Mouse (Mus musculus) megakaryocyte, embryonic 14.5 days (primary cell): ENCODE data around the gene Pcdh9. TPM values are rescaled to one million over a fixed set of nuclear protein-coding genes. Genes with fewer than 3 reads are reported as not detected.

Experiments used
- H3K27me3 ChIP-seq: replicated peaks from 2 replicates; pipeline ENCODE3; 2012; ENCODE audit warnings: inconsistent platforms
- H3K36me3 ChIP-seq: replicated peaks from 2 replicates; pipeline ENCODE3; 2012; ENCODE audit warnings: low read length, inconsistent platforms, mixed read lengths
- H3K4me1 ChIP-seq: 2 replicates; pipeline ENCODE4 v1.6.1; 2012; ENCODE audit warnings: inconsistent platforms
- H3K4me3 ChIP-seq: replicated peaks from 2 replicates; pipeline ENCODE3; 2012; ENCODE audit warnings: moderate library complexity, mild to moderate bottlenecking, inconsistent platforms
- H3K9me3 ChIP-seq: 2 replicates; pipeline ENCODE4 v1.6.1; 2012; ENCODE audit warnings: inconsistent platforms
- FLI1 ChIP-seq: IDR thresholded peaks from 2 replicates; pipeline ENCODE4 v1.6.1; 2012; ENCODE audit warnings: low read length, inconsistent platforms, mixed read lengths
- GATA1 ChIP-seq: IDR thresholded peaks from 3 replicates; pipeline ENCODE4 v1.6.1; 2012; ENCODE audit warnings: mixed read lengths, low read length, inconsistent platforms, borderline replicate concordance
- polyA plus RNA-seq: library from polyadenylated mRNA; stranded (reverse); fragments of >175 nt; gene quantifications from 2 replicates; pipeline ENCODE4 v1.2.3, GENCODE M21; 2012; ENCODE audit warnings: low replicate concordance; ENCODE audit not compliant: insufficient read depth

The Pcdh9 gene
- polyA plus RNA-seq, 1 experiment, result not detected

GRCm38 (mm10) chr14:93416752-93417151 is 473.7 kb downstream of the Pcdh9 start:
- H3K4me3 ChIP-seq, result no peak overlapping the region
- no peaks in the 10 kb centered on the region for H3K9me3 ChIP-seq
- no peaks in the 10 kb centered on the region for H3K27me3 ChIP-seq
- no peak for TF ChIP-seq GATA1
- H3K4me1 ChIP-seq, result no peaks in the 10 kb centered on the region
- no peaks in the 10 kb centered on the region for H3K36me3 ChIP-seq

- H3K4me1 ChIP-seq, result no peaks in the 10 kb centered on the region
- no peaks in the 10 kb centered on the region for H3K36me3 ChIP-seq
- H3K4me3 ChIP-seq, result no peak overlapping the region
- TF ChIP-seq GATA1 (no peak), FLI1 (no peak)
- H3K27me3 ChIP-seq, result no peaks in the 10 kb centered on the region
- no peaks in the 10 kb centered on the region for H3K9me3 ChIP-seq
Measured at GRCm38 (mm10) chr14:93415496-93415895, 475.0 kb downstream of the Pcdh9 start.

DNA sequence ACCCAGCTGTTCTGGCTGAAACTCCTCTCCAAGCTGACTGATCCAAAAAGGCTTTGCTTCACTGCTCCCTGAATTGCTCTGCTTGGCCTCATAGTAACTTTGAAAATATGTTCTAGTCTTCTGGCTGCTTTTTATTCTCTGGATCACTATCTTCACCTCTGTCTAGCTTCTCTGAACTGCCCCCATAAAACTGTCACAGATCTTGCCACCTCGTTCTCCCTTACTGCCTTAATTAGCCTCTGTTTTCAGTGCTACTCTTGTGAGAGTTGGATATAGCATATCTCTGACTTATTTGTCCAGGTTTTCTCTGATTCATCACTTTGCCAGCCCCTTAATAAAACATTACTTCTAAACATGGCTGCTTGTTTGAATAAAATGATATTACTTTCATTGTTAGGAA is 481.2 kb downstream of the Pcdh9 start:
- no peaks in the 10 kb centered on the region for H3K36me3 ChIP-seq
- H3K4me3 ChIP-seq, result no peak overlapping the region
- no peaks in the 10 kb centered on the region for H3K4me1 ChIP-seq
- no peaks in the 10 kb centered on the region for H3K27me3 ChIP-seq
- H3K9me3 ChIP-seq, result no peaks in the 10 kb centered on the region
- TF ChIP-seq GATA1, result no peak
- no peak for TF ChIP-seq FLI1

DNA sequence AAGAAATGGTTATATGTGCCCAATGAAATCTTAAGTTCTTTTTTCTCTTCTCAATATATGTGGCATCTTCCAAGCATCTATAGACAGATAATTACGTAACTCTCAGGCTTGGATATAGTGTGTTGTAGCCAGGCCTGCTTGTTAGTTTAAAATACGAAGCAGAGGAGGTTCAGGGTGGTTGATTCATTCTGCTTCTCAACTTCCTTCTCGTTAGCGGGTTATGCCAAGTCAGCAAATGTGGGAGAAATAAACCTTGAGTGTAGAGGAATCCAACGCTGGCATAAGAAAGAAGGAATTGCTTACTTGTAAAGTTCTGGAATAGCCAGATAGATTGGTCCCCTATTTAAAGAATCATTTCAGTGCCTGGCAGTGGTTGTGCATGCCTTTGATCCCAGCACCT is 482.7 kb downstream of the Pcdh9 start:
- Histone ChIP-seq H3K36me3 (no peaks in the 10 kb centered on the region), H3K4me1 (no peaks in the 10 kb centered on the region), H3K4me3 (no peak overlapping the region), H3K27me3 (no peaks in the 10 kb centered on the region), H3K9me3 (no peaks in the 10 kb centered on the region)
- no peak for TF ChIP-seq GATA1
- TF ChIP-seq FLI1, result no peak

GRCm38 (mm10) chr14:93385090-93385489 is 505.4 kb downstream of the Pcdh9 start:
- TF ChIP-seq FLI1 (no peak), GATA1 (no peak)
- Histone ChIP-seq H3K4me1 (no peaks in the 10 kb centered on the region), H3K9me3 (no peaks in the 10 kb centered on the region), H3K27me3 (no peaks in the 10 kb centered on the region), H3K4me3 (no peak overlapping the region), H3K36me3 (no peaks in the 10 kb centered on the region)

DNA sequence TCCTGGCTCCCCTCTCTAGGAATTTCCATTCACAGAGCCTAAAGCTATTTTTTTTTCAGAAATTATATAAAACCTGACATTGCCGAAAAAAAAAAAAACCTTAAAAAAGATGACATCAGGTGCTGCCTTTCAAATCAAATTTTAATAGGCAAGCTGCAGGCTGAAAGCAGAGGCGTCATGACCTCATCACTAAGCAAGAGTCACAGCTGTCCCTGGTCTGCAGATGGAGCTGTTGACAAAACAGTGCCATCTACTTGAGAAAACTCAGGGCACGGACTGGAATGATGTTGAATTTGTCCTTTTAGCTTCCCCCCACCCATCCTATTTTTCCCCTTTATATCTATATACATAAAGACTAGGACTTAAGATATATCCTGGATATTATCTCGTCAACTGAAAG is 509.3 kb downstream of the Pcdh9 start:
- Histone ChIP-seq H3K4me1 (no peaks in the 10 kb centered on the region), H3K9me3 (no peaks in the 10 kb centered on the region), H3K36me3 (no peaks in the 10 kb centered on the region), H3K4me3 (no peak overlapping the region), H3K27me3 (no peaks in the 10 kb centered on the region)
- TF ChIP-seq GATA1 (no peak), FLI1 (no peak)

DNA sequence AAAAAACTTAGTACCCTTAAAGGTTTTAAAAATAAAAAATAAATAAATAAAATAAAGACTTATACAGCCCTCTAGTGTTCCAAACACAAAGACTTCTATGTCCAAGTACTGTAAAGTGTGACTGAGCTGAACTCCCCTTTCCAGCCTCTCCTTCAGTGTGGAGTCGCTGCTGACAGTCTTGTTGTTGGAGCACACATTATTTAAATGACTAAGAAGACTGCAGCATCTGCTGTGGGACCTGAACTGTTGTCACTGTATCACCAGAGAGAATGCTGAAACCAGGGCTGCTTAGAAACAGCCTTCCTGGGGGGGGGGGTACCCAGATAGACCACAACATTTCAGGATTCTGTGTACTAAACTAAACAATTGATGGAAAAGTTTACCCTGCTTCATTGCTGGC is 509.7 kb downstream of the Pcdh9 start:
- H3K9me3 ChIP-seq, result no peaks in the 10 kb centered on the region
- no peaks in the 10 kb centered on the region for H3K36me3 ChIP-seq
- TF ChIP-seq FLI1 (no peak), GATA1 (no peak)
- no peak overlapping the region for H3K4me3 ChIP-seq
- no peaks in the 10 kb centered on the region for H3K27me3 ChIP-seq
- H3K4me1 ChIP-seq, result no peaks in the 10 kb centered on the region

GRCm38 (mm10) chr14:93376159-93376558 is 514.3 kb downstream of the Pcdh9 start:
- TF ChIP-seq GATA1 (no peak), FLI1 (no peak)
- Histone ChIP-seq H3K36me3 (no peaks in the 10 kb centered on the region), H3K27me3 (no peaks in the 10 kb centered on the region), H3K4me1 (no peaks in the 10 kb centered on the region), H3K9me3 (no peaks in the 10 kb centered on the region), H3K4me3 (no peak overlapping the region)

DNA sequence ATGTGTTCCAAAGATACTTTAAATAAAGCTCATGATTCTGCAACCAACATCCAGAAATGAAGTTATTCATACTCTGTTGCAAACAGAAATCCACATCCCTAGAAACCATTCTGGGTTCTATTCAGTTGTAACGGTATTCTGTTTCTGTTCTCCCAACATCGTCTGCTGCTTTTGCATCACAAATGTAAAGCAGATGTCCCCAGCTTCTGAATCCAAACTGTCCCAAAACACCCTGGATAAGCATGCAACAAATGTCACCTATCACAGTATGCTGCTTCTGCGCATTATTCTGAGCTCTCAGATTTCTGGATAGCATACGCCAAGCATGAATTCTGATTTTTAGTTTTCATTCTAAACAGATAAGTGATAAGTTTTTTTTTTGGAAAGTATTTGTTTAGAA is 516.3 kb downstream of the Pcdh9 start:
- Histone ChIP-seq H3K4me1 (no peaks in the 10 kb centered on the region), H3K4me3 (no peak overlapping the region), H3K36me3 (no peaks in the 10 kb centered on the region), H3K27me3 (no peaks in the 10 kb centered on the region), H3K9me3 (no peaks in the 10 kb centered on the region)
- TF ChIP-seq GATA1, result no peak
- TF ChIP-seq FLI1, result no peak

GRCm38 (mm10) chr14:93354150-93354549 is 536.3 kb downstream of the Pcdh9 start:
- no peaks in the 10 kb centered on the region for H3K27me3 ChIP-seq
- no peak for TF ChIP-seq GATA1
- TF ChIP-seq FLI1, result no peak
- H3K36me3 ChIP-seq, result no peaks in the 10 kb centered on the region
- no peak overlapping the region for H3K4me3 ChIP-seq
- no peaks in the 10 kb centered on the region for H3K4me1 ChIP-seq
- no peaks in the 10 kb centered on the region for H3K9me3 ChIP-seq

DNA sequence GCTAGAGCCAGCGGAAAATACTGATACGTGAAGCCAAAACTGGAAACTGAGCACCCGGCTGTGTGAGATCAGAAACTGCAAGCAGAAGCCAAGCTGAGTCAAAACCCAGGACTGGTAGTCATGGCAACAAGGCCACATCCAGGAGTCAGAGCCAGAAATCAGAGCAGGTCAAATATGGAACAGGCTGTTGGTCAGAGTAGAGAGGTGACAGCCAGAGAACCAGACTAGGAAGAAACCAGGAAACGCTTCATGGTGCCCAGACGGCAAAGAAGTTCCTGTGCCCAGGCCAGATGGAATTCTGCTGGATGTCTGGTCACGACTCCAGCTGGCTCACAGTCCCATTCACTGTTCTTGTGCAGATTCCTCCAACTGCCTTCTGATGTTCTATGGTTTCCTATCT is 539.6 kb downstream of the Pcdh9 start:
- Histone ChIP-seq H3K4me1 (no peaks in the 10 kb centered on the region), H3K27me3 (no peaks in the 10 kb centered on the region), H3K36me3 (no peaks in the 10 kb centered on the region), H3K4me3 (no peak overlapping the region), H3K9me3 (no peaks in the 10 kb centered on the region)
- TF ChIP-seq GATA1 (no peak), FLI1 (no peak)
